Mouse (Mus musculus): Measurements from ENCODE around the gene Tbl1x.

GRCm38 (mm10) chrX:77667441-77667840 lies 156.6 kb downstream of the Tbl1x start:
- TF ChIP-seq CTCF (IDR thresholded peaks at IDR 0.05; ENCODE audit: control insufficient read depth, insufficient read depth, low read length), result no peak
- no peak for TF ChIP-seq POLR2A (IDR thresholded peaks at IDR 0.05; ENCODE audit: borderline replicate concordance, control insufficient read depth, low read depth, low read length)

Measured in bone marrow, adult 2 months (tissue).